Mouse (Mus musculus) midbrain, embryonic 15.5 days (tissue): Measurements from ENCODE around the gene Gars. TPM values are rescaled to one million over a fixed set of nuclear protein-coding genes. Genes with fewer than 3 reads are reported as not detected.

Source experiments
- ATAC-seq: fragments of 200-750 bp; cut with Nextera tagmentation; replicated peaks from 2 replicates; pipeline ENCODE4 v1.8.0; 2017; ENCODE audit warnings: moderate TSS enrichment
- H3K27ac ChIP-seq: fragments of 300-500 bp; sonication (generic); 2 replicates; pipeline ENCODE4 v1.5.1; 2015; ENCODE audit warnings: mild to moderate bottlenecking, inconsistent platforms
- H3K27me3 ChIP-seq: fragments of 300-500 bp; sonication (generic); replicated peaks from 2 replicates; pipeline ENCODE4 v1.6.1; 2015; ENCODE audit warnings: inconsistent platforms
- H3K36me3 ChIP-seq: fragments of 300-500 bp; sonication (generic); replicated peaks from 2 replicates; pipeline ENCODE4 v1.6.1; 2015; ENCODE audit warnings: inconsistent platforms
- H3K4me1 ChIP-seq: fragments of 300-500 bp; sonication (generic); 2 replicates; pipeline ENCODE4 v1.6.1; 2015; ENCODE audit warnings: inconsistent platforms
- H3K4me2 ChIP-seq: fragments of 300-500 bp; sonication (generic); 2 replicates; pipeline ENCODE4 v1.6.1; 2015; ENCODE audit warnings: inconsistent platforms, mild to moderate bottlenecking, moderate library complexity
- H3K4me3 ChIP-seq: fragments of 300-500 bp; sonication (generic); 2 replicates; pipeline ENCODE4 v1.5.1; 2015; ENCODE audit warnings: mild to moderate bottlenecking, inconsistent platforms
- H3K9ac ChIP-seq: fragments of 300-500 bp; sonication (generic); 2 replicates; pipeline ENCODE4 v1.6.1; 2015; ENCODE audit warnings: mild to moderate bottlenecking, inconsistent platforms
- H3K9me3 ChIP-seq: fragments of 300-500 bp; sonication (generic); 2 replicates; pipeline ENCODE4 v1.6.1; 2016; ENCODE audit warnings: inconsistent platforms
- polyA plus RNA-seq: library from polyadenylated mRNA; unstranded; fragments of >200 nt; fragmentation: Nextera tagmentation; extraction: Ambion mirVana; gene quantifications from 2 replicates; pipeline ENCODE4 v1.2.1, GENCODE M21; 2015

Gars gene
- polyA plus RNA-seq, 1 experiment from 2014 or later: 216 TPM

DNA sequence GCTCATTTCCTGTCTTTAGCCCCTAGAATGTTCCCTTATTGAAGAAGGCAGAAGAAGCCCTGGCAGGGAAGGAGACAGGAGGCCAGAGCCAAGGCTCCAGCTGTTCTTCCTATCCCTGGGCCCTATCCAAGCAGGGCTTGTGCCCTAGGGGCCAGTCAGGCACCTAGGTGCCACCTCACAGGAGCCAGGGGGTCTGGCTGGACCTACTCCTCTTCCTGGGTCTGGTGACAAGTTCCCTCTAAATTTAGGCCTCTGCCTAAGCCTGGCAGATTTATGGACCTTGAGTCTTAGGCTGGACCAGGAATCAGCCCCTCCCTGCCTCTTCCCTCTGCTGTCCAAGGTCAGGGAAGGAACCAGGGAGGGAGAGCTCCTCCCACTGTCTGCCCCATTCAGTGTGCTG lies 90.6 kb downstream of the Gars start:
- Histone ChIP-seq H3K4me3 (no peak overlapping the region), H3K27ac (no peak overlapping the region), H3K9ac (no peak overlapping the region), H3K27me3 (no peaks in the 10 kb centered on the region), H3K4me1 (no peaks in the 10 kb centered on the region), H3K9me3 (no peaks in the 10 kb centered on the region), H3K36me3 (no peaks in the 10 kb centered on the region), H3K4me2 (no peak overlapping the region)
- ATAC-seq: no peak

Other genes with a start within 250 kb of the Gars start
- gene Znrf2, start 221.1 kb upstream of the Gars start, polyA plus RNA-seq: 6.3 and 6.6 TPM in 2 replicates
- gene Nod1, start 65.4 kb upstream of the Gars start, polyA plus RNA-seq: 2.5 and 3.2 TPM in 2 replicates
- 11.9 and 12.3 TPM in 2 replicates for gene Ggct, start 45.1 kb upstream of the Gars start, polyA plus RNA-seq
- 1.3 and 2.2 TPM in 2 replicates for gene Crhr2, start 95.0 kb downstream of the Gars start, polyA plus RNA-seq
- not detected in 2 replicates for gene Inmt, start 137.0 kb downstream of the Gars start, polyA plus RNA-seq
- 11.4 and 13.9 TPM in 2 replicates for gene Mindy4, start 165.4 kb downstream of the Gars start, polyA plus RNA-seq